Mouse (Mus musculus): ENCODE data around the gene Btg4.

GRCm38 (mm10) chr9:51031603-51032002 is 29.1 kb upstream of the Btg4 start:
- no peak for TF ChIP-seq POLR2A (IDR thresholded peaks at IDR 0.05; ENCODE audit: extremely low read depth, insufficient read depth, low read length)
- TF ChIP-seq CTCF (IDR thresholded peaks at IDR 0.05; ENCODE audit: extremely low read depth, insufficient read depth, low read length) = no peak

Measured in cortical plate, adult 2 months (tissue).